8 mouse cellular contexts compared by ENCODE assay signal in the genomic region with DNA sequence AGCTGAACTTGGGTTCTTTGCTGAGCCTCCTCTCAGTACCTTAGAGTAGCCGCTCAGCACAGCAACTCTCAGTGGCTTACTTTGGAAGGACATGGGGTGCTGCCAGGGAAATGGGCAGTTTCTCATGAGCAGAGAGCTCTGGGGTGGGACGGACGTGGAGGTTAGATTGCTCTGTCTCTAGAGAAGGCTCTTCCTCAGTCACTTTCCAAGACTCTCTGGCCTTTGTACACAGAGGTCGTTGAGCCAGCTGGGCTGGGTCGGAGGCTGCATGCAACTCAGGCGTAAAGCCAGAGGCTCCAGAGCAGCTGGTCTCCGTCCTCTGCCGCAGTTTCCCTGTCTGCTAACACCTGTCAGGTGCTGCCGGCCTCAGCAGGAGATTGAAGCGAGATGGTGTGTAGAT. TPM values are rescaled to one million over a fixed set of nuclear protein-coding genes. Genes with fewer than 3 reads are reported as not detected.
A peak's percentile ranks its signal among the peaks of the same experiment; 100 is the strongest.
DNase-seq lines count a peak whose midpoint lies in the region.

No protein-coding gene starts in this region.

- DNase-seq in adrenal gland, postnatal 10 days: peak; percentile 43
- DNase-seq in adrenal gland, postnatal 25 days: no peak
- DNase-seq in ovary, postnatal 36 days (ENCODE audit: low spot score): peak; percentile 32
- no peak for DNase-seq in ovary, postnatal 14 days (ENCODE audit: low spot score)
- DNase-seq in lung, adult 18-20 months: peak; percentile 38 to 41
- DNase-seq in thymus, postnatal 25 days: peak; percentile 51
- DNase-seq in left cerebral cortex, postnatal 4 days: no peak
- no peak for DNase-seq in right cerebral cortex, postnatal 4 days

- intact Hi-C loops in left cerebral cortex, postnatal 4 days (cut with DNase I): no loop called here

RNA-seq across cellular contexts. Expression of a gene that starts 23.5 kb away (rescaled TPM):
- total RNA-seq in adrenal gland, postnatal 10 days (2021): not detected
- total RNA-seq in adrenal gland, postnatal 25 days (2021): 0.09 TPM in 1 of 2 replicates, not detected in the other
- under 1 TPM; 0.22 to 0.42 TPM for total RNA-seq in left cerebral cortex, postnatal 4 days (2021)

RNA-seq across cellular contexts. Expression of a gene that starts 33.8 kb away (rescaled TPM):
- 10 to 100 TPM; 56.2 to 62.8 TPM for total RNA-seq in adrenal gland, postnatal 10 days (2021)
- 91.3 and 122 TPM in 2 replicates for total RNA-seq in adrenal gland, postnatal 25 days (2021)
- 10 to 100 TPM; 40.4 to 41.5 TPM for total RNA-seq in left cerebral cortex, postnatal 4 days (2021)

Comparison
In these comparisons a context has a peak if more than half of its experiments do, and no peak if none do; other contexts are left out.
1. DNase-seq: peak in adrenal gland, postnatal 10 days (single experiment), ovary, postnatal 36 days (single experiment), lung, adult 18-20 months (2 of 2) and thymus, postnatal 25 days (single experiment); none in adrenal gland, postnatal 25 days (single experiment), ovary, postnatal 14 days (single experiment), left cerebral cortex, postnatal 4 days (single experiment) and right cerebral cortex, postnatal 4 days (single experiment).